Mouse (Mus musculus) spleen, postnatal 36 days (tissue): ENCODE results near the gene Ifitm5.

Experiments used
- DNase-seq, 2 experiments: peaks; one replicate each; pipeline ENCODE4 v3.0.0; 2022; ENCODE audit warnings: low spot score in 2 of 2, mixed read lengths in 1 of 2

The Ifitm5 gene

DNA sequence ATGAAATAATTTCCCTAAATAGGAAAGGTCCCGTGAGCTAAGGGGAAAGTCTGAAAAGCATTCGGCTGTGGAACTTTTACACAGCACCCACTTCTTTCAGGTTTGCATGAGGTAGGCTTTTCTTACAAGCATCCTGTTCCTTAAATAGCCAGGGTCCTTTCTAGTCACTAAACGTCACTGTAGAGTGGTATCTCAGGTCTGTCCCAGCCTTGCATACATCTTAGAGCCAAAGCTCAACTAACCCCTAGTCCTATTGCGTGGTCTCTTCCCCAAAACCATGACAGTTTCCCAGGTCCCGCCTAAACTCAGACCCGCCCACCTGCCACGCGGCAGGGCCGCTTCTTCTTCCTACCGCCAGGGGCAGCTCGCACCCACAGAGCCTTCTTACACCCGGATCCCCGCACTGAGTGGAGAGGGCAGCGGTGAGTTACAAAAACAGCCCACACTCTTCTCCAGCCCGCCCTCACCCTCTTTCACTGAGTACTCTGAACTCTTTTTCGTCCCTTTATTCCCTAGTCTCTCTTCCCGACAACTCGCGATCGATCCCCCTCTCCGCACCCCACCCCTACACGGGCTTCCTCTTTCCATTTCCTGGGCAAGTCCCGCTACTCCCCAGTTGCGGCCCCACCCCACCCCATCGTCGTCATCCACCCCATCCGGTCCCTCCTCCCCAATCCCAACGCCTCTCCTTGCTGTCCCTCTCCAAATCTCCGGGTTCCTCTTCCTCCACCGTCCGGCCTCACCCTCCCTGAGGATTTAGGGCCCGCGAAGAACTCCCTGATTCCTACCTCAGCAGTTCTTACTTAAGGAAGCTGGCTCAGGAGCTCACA is 8.7 kb downstream of the Ifitm5 start, which contains the start of gene Pgghg:
Pgghg (plus strand) TSS at position 170 of the 830 bp plus-strand sequence.
- peak; percentile 86 to 87 for DNase-seq

DNA sequence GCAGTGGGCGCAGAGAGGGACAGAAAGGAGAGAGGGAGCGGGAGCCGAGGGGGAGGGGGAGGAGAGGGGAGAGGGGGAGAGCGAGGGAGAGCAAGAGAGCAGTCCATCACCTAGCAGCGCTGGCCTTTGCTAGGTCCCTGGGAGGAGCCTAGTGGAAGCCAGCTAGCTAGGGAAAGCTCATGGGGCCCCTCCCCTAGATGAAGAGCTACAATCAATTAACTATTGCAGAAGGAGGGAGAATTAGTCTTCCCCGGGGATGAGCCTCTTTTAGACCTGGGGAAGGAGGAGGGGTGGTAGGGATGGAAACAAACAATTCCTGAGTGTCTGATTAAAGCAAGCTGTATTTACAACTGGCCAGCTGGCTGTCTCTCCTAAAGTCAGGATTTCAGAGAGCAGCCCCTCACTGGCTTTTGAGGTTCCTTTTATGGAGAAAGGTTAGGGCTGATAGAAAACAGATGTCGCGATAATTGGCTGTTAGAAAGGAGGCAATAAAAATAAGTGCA is 10.4 kb downstream of the Ifitm5 start:
- no peak for DNase-seq

DNA sequence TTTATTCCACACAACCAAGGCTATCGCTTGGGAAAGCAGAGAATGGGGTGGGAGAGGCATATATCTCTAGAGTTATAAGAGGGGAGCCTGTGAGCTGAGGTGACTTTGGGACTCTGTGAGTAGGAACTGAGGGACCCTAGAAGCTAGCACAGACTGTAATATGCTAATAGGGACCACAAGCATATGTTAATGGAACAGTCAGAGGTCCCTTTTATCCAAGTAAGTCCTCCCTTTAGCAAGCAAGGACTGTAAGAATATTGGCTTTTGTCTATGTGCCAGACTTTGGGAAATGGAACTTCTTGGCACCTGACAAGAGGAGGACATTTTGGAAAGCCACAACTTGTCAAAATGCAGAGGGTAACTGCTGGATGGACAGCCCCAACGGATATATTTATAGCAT is 11.2 kb downstream of the Ifitm5 start:
- no peak for DNase-seq

DNA sequence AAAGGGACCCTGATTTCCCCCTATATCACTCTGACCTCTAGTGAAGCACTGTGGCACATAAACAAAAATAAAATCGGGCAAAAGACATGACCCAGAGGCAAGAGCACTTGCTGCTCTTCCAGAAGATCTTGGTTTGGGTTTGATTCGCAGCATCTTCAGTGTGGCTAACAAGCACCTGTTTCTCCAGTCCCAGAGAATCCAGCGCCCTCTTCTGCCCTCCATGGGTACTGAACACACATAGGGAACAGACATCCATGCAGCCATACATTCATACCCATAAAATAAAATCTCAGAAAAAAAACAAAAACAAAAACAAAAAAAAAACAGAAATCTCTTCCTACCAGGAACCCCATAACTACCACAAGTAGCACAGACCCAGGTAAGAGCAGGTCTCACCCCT is 11.7 kb downstream of the Ifitm5 start:
- no peak for DNase-seq

DNA sequence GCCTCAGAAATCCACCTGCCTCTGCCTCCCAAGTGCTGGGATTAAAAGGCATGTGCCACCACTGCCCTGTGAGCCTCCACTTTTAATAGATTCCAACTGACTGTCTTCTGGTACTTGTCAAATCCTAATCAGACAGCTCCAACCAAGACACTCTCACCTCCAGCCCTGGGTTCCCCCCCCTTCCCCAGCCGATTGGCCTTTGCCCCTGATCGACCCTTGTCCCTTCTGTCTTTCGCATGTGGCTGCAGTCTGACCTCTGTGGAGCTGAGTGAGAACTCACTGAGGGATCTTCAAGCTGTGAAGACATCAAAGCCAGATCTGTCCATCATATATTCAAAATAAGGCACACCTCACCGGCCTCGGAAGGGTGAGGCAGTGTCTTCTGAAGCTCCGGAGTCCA is 22.9 kb downstream of the Ifitm5 start:
- DNase-seq = no peak

DNA sequence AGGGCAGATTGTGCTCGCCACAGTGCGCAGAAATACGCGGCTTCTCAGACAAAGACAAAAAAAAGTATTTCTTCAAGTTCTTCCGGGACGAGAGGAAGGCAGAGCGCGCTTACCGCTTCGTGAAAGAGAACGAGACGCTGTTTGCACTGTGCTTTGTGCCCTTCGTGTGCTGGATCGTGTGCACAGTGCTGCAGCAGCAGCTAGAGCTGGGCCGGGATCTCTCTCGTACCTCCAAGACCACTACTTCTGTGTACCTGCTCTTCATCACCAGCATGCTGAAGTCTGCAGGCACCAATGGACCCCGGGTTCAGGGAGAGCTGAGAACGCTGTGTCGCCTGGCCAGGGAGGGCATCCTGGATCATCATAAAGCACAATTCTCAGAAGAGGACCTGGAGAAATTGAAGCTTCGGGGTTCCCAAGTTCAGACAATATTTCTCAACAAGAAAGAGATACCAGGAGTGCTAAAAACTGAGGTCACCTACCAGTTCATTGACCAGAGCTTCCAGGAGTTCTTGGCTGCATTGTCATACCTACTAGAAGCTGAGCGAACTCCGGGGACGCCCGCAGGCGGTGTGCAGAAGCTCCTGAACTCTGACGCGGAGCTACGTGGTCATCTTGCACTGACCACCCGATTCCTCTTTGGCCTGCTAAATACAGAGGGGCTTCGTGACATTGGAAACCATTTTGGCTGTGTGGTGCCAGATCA is 26.9 kb downstream of the Ifitm5 start:
- no peak for DNase-seq

DNA sequence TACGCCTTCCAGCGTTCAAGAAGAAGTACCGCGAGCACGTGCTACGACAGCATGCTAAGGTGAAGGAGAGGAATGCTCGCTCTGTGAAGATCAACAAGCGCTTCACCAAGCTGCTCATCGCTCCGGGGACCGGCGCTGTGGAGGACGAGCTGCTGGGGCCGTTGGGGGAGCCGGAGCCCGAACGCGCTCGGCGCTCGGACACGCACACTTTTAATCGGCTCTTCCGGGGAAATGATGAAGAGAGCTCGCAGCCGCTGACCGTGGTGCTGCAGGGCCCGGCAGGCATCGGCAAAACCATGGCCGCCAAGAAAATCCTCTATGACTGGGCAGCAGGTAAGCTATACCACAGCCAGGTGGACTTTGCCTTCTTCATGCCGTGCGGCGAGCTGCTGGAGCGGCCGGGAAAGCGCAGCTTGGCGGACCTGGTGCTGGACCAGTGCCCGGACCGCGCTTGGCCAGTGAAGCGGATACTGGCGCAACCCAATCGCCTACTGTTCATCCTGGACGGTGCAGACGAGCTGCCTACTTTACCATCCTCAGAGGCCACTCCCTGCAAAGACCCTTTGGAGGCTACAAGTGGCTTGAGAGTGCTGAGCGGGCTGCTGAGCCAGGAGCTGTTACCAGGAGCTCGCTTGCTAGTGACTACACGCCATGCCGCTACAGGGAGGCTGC is 27.6 kb downstream of the Ifitm5 start:
- no peak for DNase-seq

DNA sequence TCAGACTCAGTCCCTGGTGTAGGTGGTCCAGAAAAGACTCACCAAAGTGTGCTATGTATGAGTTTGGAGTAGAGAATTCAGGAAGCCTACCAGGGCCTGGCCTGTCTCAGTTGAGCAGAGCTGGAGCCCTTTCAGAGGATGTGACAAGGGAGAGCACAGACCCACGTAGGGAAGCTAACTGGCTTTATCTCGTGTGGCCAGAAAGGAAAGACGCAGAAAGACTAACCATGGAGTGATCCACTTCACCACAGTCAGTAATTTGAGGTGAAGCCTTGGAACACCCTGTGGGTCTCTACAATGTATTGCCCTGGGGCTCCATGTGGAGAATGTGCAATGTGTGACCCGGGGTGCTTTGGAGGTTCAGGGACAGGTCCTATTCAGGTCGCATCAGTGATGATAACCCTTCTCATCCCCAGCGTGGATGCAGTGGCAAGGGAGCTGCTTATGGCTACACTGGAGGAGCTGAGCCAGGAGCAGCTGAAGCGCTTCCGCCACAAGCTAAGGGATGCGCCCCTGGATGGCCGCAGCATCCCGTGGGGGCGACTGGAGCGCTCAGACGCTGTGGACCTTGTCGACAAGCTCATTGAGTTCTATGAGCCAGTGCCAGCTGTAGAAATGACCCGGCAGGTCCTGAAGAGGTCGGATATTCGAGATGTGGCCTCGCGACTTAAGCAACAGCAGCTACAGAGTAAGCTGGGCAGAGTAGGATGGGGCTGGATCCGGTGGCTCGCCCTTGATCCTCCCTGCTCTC is 28.7 kb downstream of the Ifitm5 start:
- DNase-seq = no peak

DNA sequence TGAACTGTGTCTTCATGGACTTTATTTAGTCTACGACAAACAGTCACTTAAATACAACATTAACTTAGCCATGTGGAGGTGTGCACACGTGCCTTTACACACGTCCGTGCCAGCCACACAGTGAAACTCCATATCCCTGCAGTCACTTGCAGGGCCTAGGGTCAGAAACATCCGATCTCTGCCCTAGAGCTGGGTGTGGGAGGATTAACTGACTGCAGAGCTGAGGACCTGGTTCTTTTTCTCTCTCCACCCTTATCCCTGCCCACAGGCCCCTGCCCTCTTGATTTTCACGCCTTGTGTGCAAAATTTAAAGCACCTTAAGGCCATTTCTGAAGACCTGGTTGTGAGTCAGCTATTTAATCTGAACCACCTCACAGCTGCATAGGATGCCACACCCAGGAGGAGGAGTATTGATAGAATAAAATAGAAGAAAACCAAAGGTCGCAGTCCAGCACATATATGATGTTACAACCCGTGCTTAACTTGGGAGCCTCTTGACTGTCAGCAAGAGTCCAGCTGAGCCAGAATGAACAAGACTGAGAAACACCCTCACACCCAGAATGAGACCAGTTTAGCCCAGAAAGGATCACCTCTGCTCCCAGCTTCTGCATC is 29.6 kb downstream of the Ifitm5 start, which contains the start of gene Nlrp6:
Nlrp6 (plus strand) TSS at position 485 of the 612 bp plus-strand sequence.
- no peak for DNase-seq

DNA sequence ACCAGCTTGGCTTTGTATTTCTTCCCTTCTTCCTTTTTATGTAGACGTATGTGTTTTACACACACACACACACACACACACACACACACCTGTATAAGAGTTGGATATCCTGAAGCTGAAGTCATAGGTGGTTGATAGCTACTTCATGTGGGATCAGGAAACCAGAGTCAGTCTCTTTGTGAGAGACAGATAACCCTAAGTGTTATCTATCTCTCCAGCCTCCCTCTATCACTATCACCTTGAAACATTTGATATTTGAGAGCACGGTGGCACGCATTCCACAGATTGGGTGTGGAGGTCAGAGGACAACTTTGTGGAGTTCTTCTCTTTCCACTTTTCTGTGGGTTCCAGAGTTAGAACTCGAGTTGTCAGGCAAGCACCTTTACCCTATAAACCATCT is 30.2 kb downstream of the Ifitm5 start:
- DNase-seq = no peak

DNA sequence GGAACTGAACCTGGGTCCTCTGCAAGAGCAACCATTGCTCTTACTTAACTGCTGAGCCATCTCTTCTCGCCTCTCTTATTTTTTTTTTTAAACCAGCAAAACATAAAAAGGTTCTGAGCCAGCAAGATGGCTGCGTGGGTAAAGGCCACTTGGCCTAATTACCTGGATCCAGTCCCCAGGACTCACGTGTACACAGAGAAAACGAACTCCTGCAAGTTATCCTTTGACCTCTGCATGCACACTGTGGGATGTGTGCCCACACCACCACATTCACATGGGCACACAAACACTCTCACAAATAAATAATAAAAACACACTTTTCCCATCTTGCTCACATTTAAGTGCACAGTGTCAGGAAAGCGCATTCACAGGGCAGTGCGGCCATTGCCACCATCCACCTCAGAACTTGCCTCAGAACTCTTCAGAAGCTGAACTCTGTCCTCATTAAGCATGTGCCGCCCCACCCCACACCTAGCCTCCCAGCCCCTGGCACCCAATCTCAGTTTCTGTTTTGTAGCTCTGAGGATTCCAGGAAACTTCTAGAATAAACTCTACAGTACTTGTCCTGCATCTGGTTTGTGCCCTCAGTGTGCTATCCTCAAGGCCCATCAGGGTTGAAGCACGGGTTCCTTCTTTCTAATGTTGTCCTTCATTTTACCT is 35.9 kb downstream of the Ifitm5 start:
- DNase-seq = no peak

DNA sequence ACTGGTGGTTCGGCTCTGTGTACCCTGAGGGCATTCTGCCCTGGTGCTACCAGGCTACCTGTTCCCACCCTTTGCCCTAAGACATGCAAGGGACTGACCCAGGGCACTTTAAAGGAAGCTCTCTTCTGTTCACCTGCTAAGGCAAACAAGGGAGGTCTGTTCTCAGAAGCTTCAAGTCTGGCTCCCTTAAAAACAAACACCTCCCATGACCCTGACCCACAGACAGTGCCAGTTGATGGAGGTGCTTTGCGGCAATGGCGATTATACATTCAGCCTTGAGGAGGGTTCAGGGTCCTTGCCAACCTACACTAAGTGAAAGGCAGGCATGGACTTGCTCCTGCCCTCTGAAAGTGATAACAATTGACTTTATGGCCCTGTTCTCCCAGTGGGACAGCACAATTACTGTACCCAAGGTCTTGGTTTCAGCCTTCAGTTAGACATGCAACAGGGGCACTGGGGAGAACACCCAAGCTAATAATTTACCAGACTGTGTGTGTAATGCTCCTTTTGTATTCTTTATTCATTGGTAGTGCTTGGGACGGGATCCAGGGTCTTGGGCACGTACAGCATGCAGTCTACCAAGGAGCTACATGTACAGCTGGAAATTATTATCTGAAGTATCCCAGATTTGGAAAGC is 37.1 kb downstream of the Ifitm5 start:
- no peak for DNase-seq

DNA sequence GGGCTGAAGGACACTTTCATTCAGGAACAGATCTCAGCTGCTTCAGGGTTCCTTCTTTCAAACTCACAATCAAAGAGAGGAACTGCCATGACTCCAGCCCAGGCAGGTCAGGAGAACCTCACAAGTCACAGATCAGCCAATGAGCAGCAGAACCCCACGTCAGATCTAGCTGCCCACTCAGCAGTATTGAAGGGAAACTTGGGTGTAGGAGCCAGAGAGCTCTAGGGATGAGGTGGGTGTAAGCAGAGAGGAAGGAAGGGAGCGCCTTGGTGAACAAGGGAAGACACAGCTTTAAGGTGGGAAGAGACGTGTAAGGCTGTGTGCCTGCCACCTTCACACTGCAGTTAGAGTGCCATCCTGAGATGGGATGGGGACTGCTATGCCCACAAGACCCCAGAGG is 37.8 kb downstream of the Ifitm5 start:
- DNase-seq = no peak

DNA sequence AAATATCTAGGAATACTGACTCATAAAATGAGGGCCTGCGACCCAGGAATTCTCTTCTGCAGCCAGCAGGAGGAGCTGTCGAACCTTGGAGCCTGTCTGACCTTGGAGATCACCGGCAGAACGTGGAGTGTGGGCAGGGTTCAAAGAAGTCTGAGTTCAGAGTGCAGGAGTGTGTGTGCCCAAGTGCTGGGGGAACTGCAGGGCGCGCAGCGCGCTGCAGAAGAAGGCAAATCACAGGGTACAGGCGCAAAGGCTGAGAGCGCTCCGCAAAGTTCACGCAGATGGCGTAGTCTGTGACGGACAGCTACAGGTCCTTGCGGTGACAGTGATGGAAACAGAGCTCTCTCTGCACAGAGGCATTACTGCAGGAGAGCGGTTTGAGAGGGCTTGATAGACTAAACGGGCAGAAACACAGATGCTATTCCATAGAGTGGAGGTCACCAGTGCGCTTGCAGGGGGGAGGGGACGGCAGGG is 41.4 kb downstream of the Ifitm5 start:
- DNase-seq = peak; percentile 53 to 59

DNA sequence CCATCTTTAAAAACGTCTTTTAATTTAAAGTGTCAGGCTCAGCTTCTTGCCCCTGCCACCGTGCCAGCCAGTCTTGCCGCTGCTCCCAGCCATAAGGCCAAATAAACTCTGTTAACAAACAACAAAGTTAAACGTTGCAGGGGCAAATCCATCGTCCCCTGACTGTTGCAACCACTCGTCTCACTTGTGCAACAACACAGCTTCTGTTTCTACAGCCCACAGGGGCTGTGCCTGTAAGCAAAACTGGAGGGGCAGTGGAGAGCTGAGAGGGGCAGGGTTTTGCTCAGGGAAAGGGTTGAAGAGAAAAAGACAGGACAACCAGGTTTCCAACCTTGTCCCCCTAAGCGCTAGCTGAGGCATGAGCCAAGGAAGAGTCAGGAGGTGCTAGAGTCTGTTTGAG is 41.9 kb downstream of the Ifitm5 start:
- no peak for DNase-seq

DNA sequence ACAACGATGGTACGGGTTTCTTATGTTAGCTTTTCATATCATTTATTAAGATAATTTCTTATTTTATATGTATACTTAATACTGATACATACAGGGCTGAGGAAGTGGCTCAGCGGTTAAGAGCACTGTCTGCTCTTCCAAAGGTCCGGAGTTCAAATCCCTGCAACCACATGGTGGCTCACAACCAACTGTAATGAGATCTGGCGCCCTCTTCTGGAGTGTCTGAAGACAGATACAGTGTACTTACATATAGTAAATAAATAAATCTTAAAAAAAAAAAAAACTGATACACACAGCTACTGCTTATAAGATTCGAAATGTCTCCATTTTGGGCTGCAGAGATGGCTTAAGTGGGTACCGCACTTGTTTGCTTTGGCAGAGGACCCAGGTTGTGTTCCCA is 42.4 kb downstream of the Ifitm5 start:
- DNase-seq = no peak

DNA sequence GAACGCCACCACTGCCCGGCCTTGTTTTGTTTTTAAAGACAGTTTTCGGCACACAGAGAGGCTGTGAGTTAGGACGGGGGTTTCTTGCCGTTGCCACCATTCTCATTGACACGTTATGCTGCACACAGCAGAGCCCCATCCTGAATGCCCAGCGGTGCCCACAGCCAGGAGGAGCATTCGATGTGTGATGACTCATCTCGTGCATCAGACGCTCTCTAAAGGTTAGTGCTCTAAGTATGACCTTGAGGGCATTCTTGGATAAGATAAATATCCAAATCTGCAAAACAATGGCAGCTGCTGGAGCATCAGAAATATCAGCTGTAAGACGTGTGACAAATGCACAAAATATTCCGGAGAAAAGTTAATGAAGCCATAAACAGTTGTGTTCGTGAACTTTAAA is 43.0 kb downstream of the Ifitm5 start:
- DNase-seq = no peak

DNA sequence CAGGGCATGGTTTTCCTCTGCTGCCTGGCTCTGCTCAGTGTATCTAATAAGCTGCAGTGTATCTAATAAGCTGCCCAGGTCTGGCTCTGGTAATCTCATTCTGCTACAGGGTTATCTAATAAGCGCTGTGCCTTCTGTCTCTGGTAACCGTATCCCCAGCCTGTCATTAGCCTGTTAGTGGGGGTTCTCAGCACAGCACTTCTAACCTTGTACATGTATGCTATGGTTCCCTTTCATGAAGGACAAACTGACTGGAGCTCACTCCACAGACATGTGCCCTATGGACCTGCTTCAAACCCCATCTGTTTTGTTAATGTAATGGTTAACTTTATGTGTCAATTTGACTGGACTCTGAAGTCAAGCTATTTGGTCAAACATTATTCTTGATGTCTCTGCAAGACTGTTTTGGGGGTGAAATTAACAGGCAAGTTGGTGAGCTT is 44.4 kb downstream of the Ifitm5 start:
- DNase-seq = no peak

DNA sequence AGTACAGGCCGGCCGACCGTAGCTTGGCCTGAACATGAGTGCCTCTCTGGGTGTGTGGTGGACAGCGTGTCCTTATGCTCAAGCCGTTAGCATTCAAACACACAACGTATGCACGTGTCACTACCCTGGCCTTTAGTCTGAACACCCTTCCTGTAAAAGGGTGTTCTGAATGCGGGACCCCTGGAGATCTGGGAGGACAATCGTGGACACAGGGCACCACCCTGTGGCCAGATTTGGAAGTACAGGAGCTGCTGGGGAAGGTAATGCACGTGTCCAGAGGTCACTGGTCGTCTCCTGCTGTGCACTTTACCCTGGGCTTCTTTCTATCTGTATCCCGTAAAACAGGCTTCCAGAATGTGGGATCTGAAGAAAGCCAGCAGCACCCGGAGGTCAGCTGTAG is 46.9 kb downstream of the Ifitm5 start:
- DNase-seq = peak; percentile 49 to 56
